Mouse (Mus musculus) hindbrain, embryonic 11.5 days (tissue): Measurements from ENCODE around the gene Nrxn1. TPM values are rescaled to one million over a fixed set of nuclear protein-coding genes. Genes with fewer than 3 reads are reported as not detected.

Experiments used
- ATAC-seq: fragments of 200-750 bp; cut with Nextera tagmentation; 2 replicates; pipeline ENCODE4 v1.8.0; 2017; ENCODE audit warnings: mild to moderate bottlenecking, moderate TSS enrichment, moderate library complexity; ENCODE audit not compliant: low FRiP score
- DNase-seq: peaks from one replicate; pipeline ENCODE4 v3.0.0-alpha.2; 2015; ENCODE audit warnings: low spot score
- H3K27ac ChIP-seq: fragments of 300-500 bp; sonication (generic); 2 replicates; pipeline ENCODE4 v1.5.1; 2014; ENCODE audit warnings: mild to moderate bottlenecking, low read depth, low read length
- H3K27me3 ChIP-seq: fragments of 300-500 bp; sonication (generic); 2 replicates; pipeline ENCODE4 v1.6.1; 2014; ENCODE audit warnings: mild to moderate bottlenecking, low read length, moderate library complexity, mixed read lengths; ENCODE audit not compliant: control insufficient read depth, insufficient read depth
- H3K36me3 ChIP-seq: fragments of 300-500 bp; sonication (generic); 2 replicates; pipeline ENCODE4 v1.6.1; 2014; ENCODE audit warnings: mild to moderate bottlenecking, low read length, moderate library complexity, mixed read lengths; ENCODE audit not compliant: control insufficient read depth, insufficient read depth
- H3K4me1 ChIP-seq: fragments of 300-500 bp; sonication (generic); replicated peaks from 2 replicates; pipeline ENCODE4 v1.6.1; 2014; ENCODE audit warnings: low read length, mixed read lengths; ENCODE audit not compliant: control insufficient read depth, insufficient read depth
- H3K4me2 ChIP-seq: fragments of 300-500 bp; sonication (generic); replicated peaks from 2 replicates; pipeline ENCODE4 v1.6.1; 2014; ENCODE audit warnings: mild to moderate bottlenecking, low read depth, low read length
- H3K4me3 ChIP-seq: fragments of 300-500 bp; sonication (generic); 2 replicates; pipeline ENCODE4 v1.5.1; 2014; ENCODE audit warnings: low read depth, low read length
- H3K9ac ChIP-seq: fragments of 300-500 bp; sonication (generic); 2 replicates; pipeline ENCODE4 v1.6.1; 2014; ENCODE audit warnings: low read depth, low read length
- H3K9me3 ChIP-seq: fragments of 300-500 bp; sonication (generic); 2 replicates; pipeline ENCODE4 v1.6.1; 2016; ENCODE audit warnings: low read length; ENCODE audit not compliant: control insufficient read depth
- WGBS: fragments of 180-500 bp; shearing (Covaris S2); extraction: QIAGEN DNeasy Blood & Tissue Kit; methylation state at CpG from one replicate; pipeline ENCODE4 v1.1.7; 2014; 5-methylcytosine and 5-hydroxymethylcytosine counted together
- polyA plus RNA-seq: library from polyadenylated mRNA; unstranded; fragments of >200 nt; fragmentation: Nextera tagmentation; extraction: Ambion mirVana; gene quantifications from 2 replicates; pipeline ENCODE4 v1.2.1, GENCODE M21; 2014

Gene Nrxn1
- polyA plus RNA-seq, 1 experiment from 2014 or later = 25.0 TPM

DNA sequence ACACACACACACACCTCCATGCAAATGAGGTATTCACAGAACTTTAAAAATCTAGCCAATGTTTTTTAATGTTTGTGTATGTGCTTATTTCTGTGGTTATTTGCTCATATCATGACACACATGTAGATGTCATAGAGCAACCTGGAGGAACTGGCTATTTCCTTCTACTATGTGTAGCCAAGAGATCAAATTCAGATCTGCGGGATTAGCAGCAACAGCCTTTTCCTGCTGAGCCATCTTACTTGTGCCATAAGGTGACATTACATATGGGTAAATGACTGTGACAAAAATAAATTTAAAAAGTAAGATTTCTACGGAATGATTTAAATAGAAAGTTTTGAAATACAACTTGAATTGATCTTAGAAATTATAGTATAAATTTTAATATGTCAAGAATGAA is 672.1 kb downstream of the Nrxn1 start:
- Histone ChIP-seq H3K27me3 (no peaks in the 10 kb centered on the region), H3K4me1 (no peaks in the 10 kb centered on the region), H3K36me3 (no peaks in the 10 kb centered on the region), H3K9ac (no peak overlapping the region), H3K4me2 (no peak overlapping the region), H3K4me3 (no peak overlapping the region), H3K27ac (no peak overlapping the region), H3K9me3 (no peaks in the 10 kb centered on the region)
- WGBS = 95% methylated on average over 2 of the region's 2 CpGs
- ATAC-seq (no peak), DNase-seq (no peak)

DNA sequence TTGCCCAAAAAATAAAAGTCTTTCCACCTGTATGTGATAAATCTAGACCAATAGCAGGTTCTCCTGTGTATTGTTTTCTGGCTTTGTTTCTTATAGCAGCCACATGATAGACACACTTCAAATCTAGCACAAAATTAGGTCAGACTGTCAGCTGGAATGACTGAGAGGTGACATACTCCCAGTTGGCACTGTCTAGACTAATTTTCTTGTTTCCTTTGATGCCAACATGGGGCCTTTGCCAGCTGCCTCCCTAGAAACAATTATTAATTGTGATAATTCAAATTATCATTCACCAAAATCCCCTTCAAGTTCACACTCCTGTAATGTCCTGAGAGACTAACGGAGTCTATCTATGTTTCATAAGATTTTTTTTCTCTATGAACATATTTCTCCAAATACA is 673.3 kb downstream of the Nrxn1 start:
- no peaks in the 10 kb centered on the region for H3K36me3 ChIP-seq
- no peak for ATAC-seq
- DNase-seq = no peak
- no peaks in the 10 kb centered on the region for H3K9me3 ChIP-seq
- no peak overlapping the region for H3K27ac ChIP-seq
- H3K9ac ChIP-seq = no peak overlapping the region
- H3K27me3 ChIP-seq = no peaks in the 10 kb centered on the region
- no peaks in the 10 kb centered on the region for H3K4me1 ChIP-seq
- H3K4me3 ChIP-seq = no peak overlapping the region
- H3K4me2 ChIP-seq = no peak overlapping the region
- WGBS = 85% methylated on average over 1 of the region's 1 CpGs

DNA sequence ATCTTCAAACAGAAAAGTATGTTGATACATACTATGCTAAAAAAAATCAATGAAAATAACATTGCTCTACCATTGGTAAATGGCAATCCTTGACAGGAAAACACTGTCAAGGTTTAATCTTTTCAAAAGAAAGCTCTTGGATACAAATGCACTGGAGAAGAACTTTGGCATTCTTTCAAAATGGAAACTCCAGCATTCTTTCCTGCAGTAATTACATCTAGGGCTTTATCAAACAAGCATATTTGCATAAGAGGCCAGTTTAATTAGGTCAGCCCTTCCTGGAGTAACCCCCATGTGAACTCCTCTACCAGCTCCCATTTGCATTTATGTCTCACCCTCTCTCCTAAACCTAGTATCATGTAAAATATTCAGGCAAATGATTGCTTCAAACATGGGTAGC is 696.5 kb downstream of the Nrxn1 start:
- ATAC-seq = no peak
- Histone ChIP-seq H3K27ac (no peak overlapping the region), H3K27me3 (no peaks in the 10 kb centered on the region)

GRCm38 (mm10) chr17:90394606-90395005 is 698.3 kb downstream of the Nrxn1 start:
- Histone ChIP-seq H3K4me2 (no peak overlapping the region), H3K27me3 (no peaks in the 10 kb centered on the region), H3K27ac (no peak overlapping the region), H3K9me3 (no peaks in the 10 kb centered on the region), H3K9ac (no peak overlapping the region), H3K4me1 (no peaks in the 10 kb centered on the region), H3K4me3 (no peak overlapping the region), H3K36me3 (no peaks in the 10 kb centered on the region)
- WGBS = 86% methylated on average over 6 of the region's 6 CpGs
- DNase-seq (no peak), ATAC-seq (no peak)

More for the DNA sequence above, 696.5 kb downstream of the Nrxn1 start:
- Histone ChIP-seq H3K4me2 (no peak overlapping the region), H3K9ac (no peak overlapping the region), H3K4me1 (no peaks in the 10 kb centered on the region), H3K9me3 (no peaks in the 10 kb centered on the region), H3K4me3 (no peak overlapping the region), H3K36me3 (no peaks in the 10 kb centered on the region)
- no peak for DNase-seq

GRCm38 (mm10) chr17:90392751-90393150 is 700.1 kb downstream of the Nrxn1 start:
- no peak for ATAC-seq
- Histone ChIP-seq H3K4me3 (no peak overlapping the region), H3K9ac (no peak overlapping the region)

DNA sequence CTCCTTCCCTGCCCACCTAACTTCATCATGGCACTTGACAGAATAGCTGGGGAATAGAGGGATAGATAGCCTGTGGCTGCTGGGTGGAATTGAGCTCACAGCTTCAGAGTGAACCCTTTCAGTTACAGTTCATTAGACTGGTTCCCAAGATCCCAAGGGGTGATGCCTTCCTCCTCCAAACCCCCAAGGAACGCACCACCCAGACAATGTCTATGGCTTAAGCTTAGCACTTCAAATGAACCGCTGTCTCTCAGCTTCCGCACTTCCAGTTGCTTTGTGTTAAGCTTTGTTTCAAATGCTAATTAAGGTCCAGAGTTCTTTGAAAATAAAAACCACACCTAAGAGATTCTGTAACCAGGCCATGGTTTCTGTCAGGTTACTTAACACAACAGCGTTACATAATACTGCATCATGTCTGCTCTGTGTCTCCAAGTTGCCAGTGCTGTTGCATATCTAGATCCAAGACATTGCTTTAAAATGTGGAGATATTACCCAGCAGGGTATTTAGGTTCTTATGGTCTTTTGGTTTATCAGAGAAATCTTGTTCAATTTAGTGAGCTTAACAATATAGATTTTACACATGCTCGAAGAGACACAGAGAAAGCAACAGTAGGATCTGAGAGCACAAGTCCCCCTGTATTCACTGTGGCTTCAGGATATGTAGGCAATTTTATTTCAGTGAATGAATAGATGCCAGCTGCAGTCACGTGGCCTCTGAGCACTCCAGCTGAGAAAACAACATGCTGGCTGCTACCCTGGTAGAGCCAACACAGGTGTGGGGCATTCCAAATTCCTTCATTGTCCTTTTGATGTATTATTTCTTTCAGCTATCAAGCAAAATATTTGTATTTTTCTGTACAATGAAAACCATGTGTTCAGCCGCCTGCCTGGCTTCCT is 702.3 kb downstream of the Nrxn1 start:
- DNase-seq (peak; percentile 4), ATAC-seq (peak; percentile 27; the same call in 1 of the 2 replicates)
- Histone ChIP-seq H3K4me1 (no peaks in the 10 kb centered on the region), H3K9me3 (no peaks in the 10 kb centered on the region), H3K4me3 (no peak overlapping the region), H3K27ac (no peak overlapping the region), H3K27me3 (no peaks in the 10 kb centered on the region), H3K9ac (no peak overlapping the region), H3K4me2 (no peak overlapping the region), H3K36me3 (no peaks in the 10 kb centered on the region)
- 25% methylated on average over 7 of the region's 7 CpGs for WGBS

More at GRCm38 (mm10) chr17:90392751-90393150, 700.1 kb downstream of the Nrxn1 start:
- no peaks in the 10 kb centered on the region for H3K36me3 ChIP-seq
- H3K4me1 ChIP-seq = no peaks in the 10 kb centered on the region
- DNase-seq = no peak
- H3K4me2 ChIP-seq = no peak overlapping the region
- no peak overlapping the region for H3K27ac ChIP-seq
- H3K27me3 ChIP-seq = no peaks in the 10 kb centered on the region
- 94% methylated on average over 1 of the region's 1 CpGs for WGBS
- no peaks in the 10 kb centered on the region for H3K9me3 ChIP-seq

DNA sequence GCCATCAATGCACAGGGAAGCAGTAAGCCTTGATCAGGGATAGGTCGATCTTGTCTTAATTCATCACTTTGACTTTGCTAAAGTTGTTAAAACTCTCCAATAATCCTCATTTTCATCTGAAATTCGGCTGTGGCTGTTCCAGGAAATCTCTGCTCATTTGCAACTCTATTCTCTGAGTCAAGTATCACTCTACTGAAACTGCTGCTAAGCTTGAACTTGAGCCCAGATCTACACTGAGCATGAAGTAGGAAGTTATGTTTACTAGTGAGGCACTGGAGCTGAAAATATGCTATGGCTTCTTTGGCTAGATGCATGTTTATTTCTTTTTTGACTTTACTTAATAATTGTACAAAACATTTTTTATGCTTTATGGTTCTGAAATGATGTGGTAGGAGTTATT is 708.0 kb downstream of the Nrxn1 start:
- ATAC-seq = no peak
- H3K4me3 ChIP-seq = no peak overlapping the region
- no peaks in the 10 kb centered on the region for H3K9me3 ChIP-seq
- H3K27me3 ChIP-seq = no peaks in the 10 kb centered on the region
- H3K9ac ChIP-seq = no peak overlapping the region
- H3K4me1 ChIP-seq = no peaks in the 10 kb centered on the region
- no peak overlapping the region for H3K27ac ChIP-seq
- WGBS = 82% methylated on average over 2 of the region's 2 CpGs
- H3K36me3 ChIP-seq = no peaks in the 10 kb centered on the region
- no peak for DNase-seq
- H3K4me2 ChIP-seq = no peak overlapping the region

- 62% methylated on average over 5 of the region's 5 CpGs for WGBS
- H3K4me1 ChIP-seq = no peaks in the 10 kb centered on the region
- ATAC-seq (no peak), DNase-seq (no peak)
- no peak overlapping the region for H3K4me3 ChIP-seq
- H3K4me2 ChIP-seq = no peak overlapping the region
- no peaks in the 10 kb centered on the region for H3K9me3 ChIP-seq
- no peak overlapping the region for H3K9ac ChIP-seq
- H3K36me3 ChIP-seq = no peaks in the 10 kb centered on the region
- no peak overlapping the region for H3K27ac ChIP-seq
- H3K27me3 ChIP-seq = no peaks in the 10 kb centered on the region
Observed at GRCm38 (mm10) chr17:90382496-90383443, 710.1 kb downstream of the Nrxn1 start.
